Mouse (Mus musculus): ENCODE measurements around the gene Pex3. TPM values are rescaled to one million over a fixed set of nuclear protein-coding genes. Genes with fewer than 3 reads are reported as not detected.
A peak's percentile ranks its signal among the peaks of the same experiment; 100 is the strongest.

Gene Pex3
- total and polyA plus RNA-seq, 2 experiments from 2014 or later: 23.7 to 31.5 TPM

- Histone ChIP-seq H3K4me3 (ENCODE audit: low read length) (peak overlapping the region; percentile 30), H3K27ac (no peak overlapping the region), H3K9ac (replicated peaks; ENCODE audit: low read length) (no peak overlapping the region), H3K27me3 (ENCODE audit: insufficient read depth, low read length) (no peaks in the 10 kb centered on the region), H3K4me1 (ENCODE audit: insufficient read depth, low read length) (peaks cover 4% of the 10 kb centered on the region), H3K4me2 (ENCODE audit: low read depth, low read length) (peak overlapping the region; percentile 55), H3K36me3 (ENCODE audit: insufficient read depth, low read length) (peaks cover 13% of the 10 kb centered on the region; the same call in 1 of the 2 replicates), H3K9me3 (ENCODE audit: low read length) (no peaks in the 10 kb centered on the region)
- no peak for DNase-seq (ENCODE audit: low spot score)
- 55% methylated on average over 8 of the region's 8 CpGs for WGBS
- ATAC-seq: no peak
- no peak for TF ChIP-seq CTCF (IDR thresholded peaks at IDR 0.05; ENCODE audit: low read depth)
These were observed 12.1 kb upstream of the Pex3 start for GRCm38 (mm10) chr10:13565080-13565448.

- Histone ChIP-seq H3K4me1 (ENCODE audit: insufficient read depth, low read length) (no peaks in the 10 kb centered on the region), H3K36me3 (ENCODE audit: insufficient read depth, low read length) (peaks cover 13% of the 10 kb centered on the region; the same call in 1 of the 2 replicates), H3K9me3 (ENCODE audit: low read length) (no peaks in the 10 kb centered on the region), H3K4me3 (ENCODE audit: low read length) (peak overlapping the region; percentile 30), H3K9ac (replicated peaks; ENCODE audit: low read length) (no peak overlapping the region), H3K4me2 (ENCODE audit: low read depth, low read length) (peak overlapping the region; percentile 55), H3K27me3 (ENCODE audit: insufficient read depth, low read length) (no peaks in the 10 kb centered on the region), H3K27ac (no peak overlapping the region)
- TF ChIP-seq CTCF (IDR thresholded peaks at IDR 0.05; ENCODE audit: low read depth): peak; percentile 98
- DNase-seq (ENCODE audit: low spot score): peak; percentile 84
- whole genome bisulfite sequencing: 27% methylated on average over 24 of the region's 24 CpGs
- peak; percentile 82 for ATAC-seq
These were observed 11.6 kb upstream of the Pex3 start for GRCm38 (mm10) chr10:13564364-13565079.

- Histone ChIP-seq H3K36me3 (ENCODE audit: insufficient read depth, low read length) (peaks cover 13% of the 10 kb centered on the region; the same call in 1 of the 2 replicates), H3K27me3 (ENCODE audit: insufficient read depth, low read length) (no peaks in the 10 kb centered on the region), H3K27ac (no peak overlapping the region), H3K9ac (replicated peaks; ENCODE audit: low read length) (no peak overlapping the region), H3K4me3 (ENCODE audit: low read length) (no peak overlapping the region), H3K9me3 (ENCODE audit: low read length) (no peaks in the 10 kb centered on the region), H3K4me1 (ENCODE audit: insufficient read depth, low read length) (no peaks in the 10 kb centered on the region), H3K4me2 (ENCODE audit: low read depth, low read length) (no peak overlapping the region)
- no peak for ATAC-seq
- WGBS: 90% methylated on average over 13 of the region's 13 CpGs
- no peak for TF ChIP-seq CTCF (IDR thresholded peaks at IDR 0.05; ENCODE audit: low read depth)
- DNase-seq (ENCODE audit: low spot score): no peak
These were observed 7.2 kb upstream of the Pex3 start for GRCm38 (mm10) chr10:13560014-13560674.

GRCm38 (mm10) chr10:13554316-13554715 lies 1.4 kb upstream of the Pex3 start:
- no peaks in the 10 kb centered on the region for H3K27me3 ChIP-seq (ENCODE audit: insufficient read depth, low read length)
- no peak overlapping the region for H3K27ac ChIP-seq
- H3K4me2 ChIP-seq (ENCODE audit: low read depth, low read length): no peak overlapping the region
- H3K9ac ChIP-seq (replicated peaks; ENCODE audit: low read length): no peak overlapping the region
- peaks cover 3% of the 10 kb centered on the region; the same call in 1 of the 2 replicates for H3K4me1 ChIP-seq (ENCODE audit: insufficient read depth, low read length)
- no peak for ATAC-seq
- no peaks in the 10 kb centered on the region for H3K36me3 ChIP-seq (ENCODE audit: insufficient read depth, low read length)
- DNase-seq (ENCODE audit: low spot score): no peak
- no peak overlapping the region for H3K4me3 ChIP-seq (ENCODE audit: low read length)
- TF ChIP-seq CTCF (IDR thresholded peaks at IDR 0.05; ENCODE audit: low read depth): no peak
- 100% methylated on average over 1 of the region's 1 CpGs for WGBS
- no peaks in the 10 kb centered on the region for H3K9me3 ChIP-seq (ENCODE audit: low read length)

GRCm38 (mm10) chr10:13553498-13553985 lies 600 bp upstream of the Pex3 start:
- H3K9me3 ChIP-seq (ENCODE audit: low read length): no peaks in the 10 kb centered on the region
- DNase-seq (ENCODE audit: low spot score) (no peak), ATAC-seq (peak; percentile 25)
- H3K27ac ChIP-seq: peak overlapping the region; percentile 81; the same call in 1 of the 2 replicates
- H3K9ac ChIP-seq (replicated peaks; ENCODE audit: low read length): peak overlapping the region; percentile 76
- TF ChIP-seq CTCF (IDR thresholded peaks at IDR 0.05; ENCODE audit: low read depth): no peak
- H3K4me1 ChIP-seq (ENCODE audit: insufficient read depth, low read length): peaks cover 3% of the 10 kb centered on the region; the same call in 1 of the 2 replicates
- H3K4me2 ChIP-seq (ENCODE audit: low read depth, low read length): peak overlapping the region; percentile 94
- H3K27me3 ChIP-seq (ENCODE audit: insufficient read depth, low read length): no peaks in the 10 kb centered on the region
- no peaks in the 10 kb centered on the region for H3K36me3 ChIP-seq (ENCODE audit: insufficient read depth, low read length)
- H3K4me3 ChIP-seq (ENCODE audit: low read length): peak overlapping the region; percentile 82
- 26% methylated on average over 10 of the region's 10 CpGs for WGBS

GRCm38 (mm10) chr10:13541721-13542120 lies 11.2 kb downstream of the Pex3 start:
- no peak for ATAC-seq
- WGBS: 98% methylated on average over 5 of the region's 5 CpGs

More at GRCm38 (mm10) chr10:13541721-13542120, 11.2 kb downstream of the Pex3 start:
- Histone ChIP-seq H3K36me3 (ENCODE audit: insufficient read depth, low read length) (peaks cover 15% of the 10 kb centered on the region), H3K9me3 (ENCODE audit: low read length) (no peaks in the 10 kb centered on the region), H3K4me2 (ENCODE audit: low read depth, low read length) (no peak overlapping the region), H3K4me3 (ENCODE audit: low read length) (no peak overlapping the region), H3K9ac (replicated peaks; ENCODE audit: low read length) (no peak overlapping the region), H3K4me1 (ENCODE audit: insufficient read depth, low read length) (no peaks in the 10 kb centered on the region), H3K27ac (no peak overlapping the region), H3K27me3 (ENCODE audit: insufficient read depth, low read length) (no peaks in the 10 kb centered on the region)
- no peak for DNase-seq (ENCODE audit: low spot score)
- TF ChIP-seq CTCF (IDR thresholded peaks at IDR 0.05; ENCODE audit: low read depth): no peak

All from hindbrain, postnatal 0 days (tissue).